Mouse (Mus musculus): Measurements from ENCODE around the gene Ces1f.

- no peak for TF ChIP-seq CTCF (IDR thresholded peaks at IDR 0.05; ENCODE audit: extremely low read depth, insufficient read depth, low read length)
- TF ChIP-seq POLR2A (IDR thresholded peaks at IDR 0.05; ENCODE audit: extremely low read depth, insufficient read depth, low read length) = no peak
Measured at GRCm38 (mm10) chr8:93273321-93273720, 6.2 kb downstream of the Ces1f start.

All from cortical plate, adult 2 months (tissue).